Comparison of ENCODE assay signal across 8 mouse cellular contexts in the genomic region with DNA sequence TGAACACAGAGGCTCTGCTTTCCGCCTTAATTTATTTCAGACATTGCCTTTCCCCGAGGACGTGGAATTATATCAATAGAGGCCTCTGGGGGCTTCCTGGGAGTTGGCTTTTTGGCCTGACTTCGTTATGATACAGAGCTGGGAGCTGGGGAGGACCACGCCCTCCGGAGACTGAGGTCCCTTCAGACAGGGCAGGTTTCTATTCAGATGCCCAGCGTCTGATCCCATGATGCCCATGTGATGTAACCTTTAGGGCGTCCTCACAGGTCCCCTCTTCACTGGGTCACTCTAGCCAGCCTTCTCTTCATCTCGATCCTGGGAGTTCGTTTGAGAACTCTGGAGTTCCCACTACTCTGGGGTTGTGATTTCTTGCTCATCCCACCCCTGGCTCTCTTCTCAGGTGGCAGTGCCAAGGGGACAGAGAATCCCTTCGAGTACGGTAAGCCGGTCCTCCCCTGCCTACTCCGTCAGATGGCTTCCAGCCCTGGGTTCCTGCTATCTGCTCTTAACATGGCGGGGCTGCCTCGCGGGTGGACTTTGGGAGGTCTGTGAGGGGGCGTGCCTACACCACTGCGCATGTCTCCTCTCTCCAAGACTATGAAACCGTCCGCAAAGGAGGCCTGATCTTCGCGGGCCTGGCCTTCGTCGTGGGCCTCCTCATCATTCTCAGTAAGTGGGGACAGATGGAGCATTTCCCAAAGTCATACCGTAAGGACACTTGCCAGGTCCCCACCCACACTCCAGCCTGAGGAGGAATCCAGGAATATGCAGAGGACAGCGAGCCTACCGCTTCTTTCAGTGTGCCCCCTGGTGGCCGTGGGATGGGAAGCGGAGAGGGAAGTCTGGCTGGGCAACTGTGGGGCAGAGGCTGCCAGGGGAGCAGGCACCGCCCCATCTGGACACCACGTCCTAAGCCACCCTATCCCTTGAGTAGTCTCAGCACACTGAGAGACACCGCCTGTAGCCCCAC. TPM values are rescaled to one million over a fixed set of nuclear protein-coding genes. Genes with fewer than 3 reads are reported as not detected.
DNase-seq lines count a peak whose midpoint lies in the region; ATAC-seq lines count a peak whose summit lies in the region.

No protein-coding gene starts in this region.

- H3K9me3 ChIP-seq in limb, embryonic 12.5 days = no peaks in the 10 kb centered on the region
- H3K9me3 ChIP-seq in midbrain, embryonic 13.5 days = no peaks in the 10 kb centered on the region

- no peak overlapping the region; the same call in 1 of the 2 replicates for H3K9ac ChIP-seq in limb, embryonic 12.5 days (replicated peaks)
- H3K9ac ChIP-seq in midbrain, embryonic 13.5 days (replicated peaks) = no peak overlapping the region; the same call in 1 of the 2 replicates

- ATAC-seq in limb, embryonic 12.5 days (ENCODE audit: insufficient number of reproducible peaks, insufficient read depth, low FRiP score, low TSS enrichment, low read depth) = no peak
- peak; percentile 58 for ATAC-seq in midbrain, embryonic 13.5 days

- peak overlapping the region; percentile 33 for H3K4me3 ChIP-seq in limb, embryonic 12.5 days (replicated peaks)
- peak overlapping the region; percentile 31 for H3K4me3 ChIP-seq in midbrain, embryonic 13.5 days (replicated peaks)

- peaks cover 21% of the 10 kb centered on the region for H3K27me3 ChIP-seq in limb, embryonic 12.5 days
- H3K27me3 ChIP-seq in midbrain, embryonic 13.5 days = peaks cover 11% of the 10 kb centered on the region; the same call in 1 of the 2 replicates

- 38% methylated on average over 33 of the region's 33 CpGs for WGBS in limb, embryonic 12.5 days
- 38% methylated on average over 33 of the region's 33 CpGs for whole genome bisulfite sequencing in midbrain, embryonic 13.5 days

- no peaks in the 10 kb centered on the region for H3K36me3 ChIP-seq in limb, embryonic 12.5 days
- no peaks in the 10 kb centered on the region for H3K36me3 ChIP-seq in midbrain, embryonic 13.5 days

- no peak overlapping the region for H3K27ac ChIP-seq in limb, embryonic 12.5 days
- no peak overlapping the region for H3K27ac ChIP-seq in midbrain, embryonic 13.5 days

- no peaks in the 10 kb centered on the region for H3K4me1 ChIP-seq in limb, embryonic 12.5 days (replicated peaks)
- peaks cover 13% of the 10 kb centered on the region for H3K4me1 ChIP-seq in midbrain, embryonic 13.5 days (replicated peaks)

- DNase-seq in adrenal gland, postnatal 25 days = peak; percentile 87
- peak; percentile 77 for DNase-seq in embryo, embryonic 9.5 days (ENCODE audit: extremely low spot score)
- DNase-seq in heart, adult 11 months = peak; percentile 97
- DNase-seq in kidney, adult 11 months = peak; percentile 85
- peak; percentile 23 to 67 for DNase-seq in spleen, adult 18-20 months
- no peak for DNase-seq in adipocyte (ENCODE audit: low spot score)

- H3K4me2 ChIP-seq in limb, embryonic 12.5 days = peak overlapping the region; percentile 54
- H3K4me2 ChIP-seq in midbrain, embryonic 13.5 days (replicated peaks) = peak overlapping the region; percentile 51

RNA-seq across cellular contexts. Expression of gene Fxyd2, which starts 8.5 kb away (rescaled TPM):
- total RNA-seq in adrenal gland, postnatal 25 days (2021) = 2.9 and 3.4 TPM in 2 replicates
- 1.9 and 2.2 TPM in 2 replicates for polyA plus RNA-seq in limb, embryonic 12.5 days (2016; fragmentation: Nextera tagmentation; extraction: Ambion mirVana)
- polyA plus RNA-seq in midbrain, embryonic 13.5 days (2015; fragmentation: Nextera tagmentation; extraction: Ambion mirVana) = 3.6 and 5.5 TPM in 2 replicates

RNA-seq across cellular contexts. Expression of gene Dscaml1, which starts 18.4 kb away (rescaled TPM):
- total RNA-seq in adrenal gland, postnatal 25 days (2021) = 0.62 and 1.5 TPM in 2 replicates
- polyA plus RNA-seq in limb, embryonic 12.5 days (2016; fragmentation: Nextera tagmentation; extraction: Ambion mirVana) = 0.83 and 0.84 TPM in 2 replicates
- 8.4 and 9.5 TPM in 2 replicates for polyA plus RNA-seq in midbrain, embryonic 13.5 days (2015; fragmentation: Nextera tagmentation; extraction: Ambion mirVana)

RNA-seq across cellular contexts. Expression of gene Fxyd6, which starts 38.0 kb away (rescaled TPM):
- total RNA-seq in adrenal gland, postnatal 25 days (2021) = 153 and 178 TPM in 2 replicates
- polyA plus RNA-seq in limb, embryonic 12.5 days (2016; fragmentation: Nextera tagmentation; extraction: Ambion mirVana) = 119 and 126 TPM in 2 replicates
- polyA plus RNA-seq in midbrain, embryonic 13.5 days (2015; fragmentation: Nextera tagmentation; extraction: Ambion mirVana) = 364 and 384 TPM in 2 replicates
